Comparison of ENCODE assay signal across 8 mouse cellular contexts in the genomic region with DNA sequence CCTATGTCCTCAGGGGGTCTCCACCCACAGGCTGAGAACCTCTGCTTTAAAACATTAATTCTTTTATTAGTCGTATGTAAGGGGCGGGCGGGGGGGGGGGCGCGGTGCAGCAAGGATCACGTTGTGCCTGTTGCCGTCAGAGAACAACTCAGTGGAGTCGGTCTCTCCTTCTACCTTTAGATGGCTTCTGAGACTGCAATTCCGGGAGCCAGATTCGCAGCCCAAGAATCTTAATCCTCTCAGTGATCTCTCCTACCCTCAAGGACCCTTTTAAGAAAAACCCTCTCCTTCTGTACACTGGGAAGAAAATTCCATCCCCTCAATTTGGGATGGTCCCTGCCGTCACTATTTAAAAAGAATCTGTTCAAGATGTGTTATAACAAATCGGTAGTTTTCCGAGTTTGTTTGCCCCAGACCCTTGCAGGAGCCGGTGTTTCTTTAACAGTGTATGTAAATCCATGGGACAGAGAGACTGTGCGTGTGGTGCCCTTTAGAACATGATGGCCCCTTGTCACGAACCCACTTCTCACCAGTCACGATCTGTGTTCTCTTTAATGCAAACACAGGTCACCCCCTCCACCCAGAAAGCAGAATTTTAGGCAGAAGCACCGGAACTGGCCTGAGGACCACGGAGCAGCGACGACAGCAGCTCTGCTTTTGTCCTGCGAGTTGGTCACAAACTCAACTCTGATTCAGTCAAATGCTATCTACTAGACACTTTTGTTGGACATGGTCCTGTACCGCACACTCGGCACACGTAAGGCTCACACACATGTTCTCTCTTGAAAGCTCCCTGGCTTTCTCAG. TPM values are rescaled to one million over a fixed set of nuclear protein-coding genes. Genes with fewer than 3 reads are reported as not detected.
DNase-seq lines count a peak whose midpoint lies in the region; ATAC-seq lines count a peak whose summit lies in the region.

No protein-coding gene starts in this region.

- H3K27ac ChIP-seq in neural tube, embryonic 11.5 days (ENCODE audit: low read depth, low read length): no peak overlapping the region
- H3K27ac ChIP-seq in limb, embryonic 13.5 days: no peak overlapping the region
- H3K27ac ChIP-seq in stomach, embryonic 16.5 days (ENCODE audit: low read length): no peak overlapping the region

- H3K9me3 ChIP-seq in neural tube, embryonic 11.5 days (ENCODE audit: control insufficient read depth, low read length): no peaks in the 10 kb centered on the region
- no peaks in the 10 kb centered on the region for H3K9me3 ChIP-seq in limb, embryonic 13.5 days
- no peaks in the 10 kb centered on the region for H3K9me3 ChIP-seq in stomach, embryonic 16.5 days (replicated peaks; ENCODE audit: control insufficient read depth, low read length)

- peak; percentile 10; the same call in 1 of the 2 replicates for ATAC-seq in neural tube, embryonic 11.5 days (ENCODE audit: insufficient read depth, low FRiP score, low TSS enrichment)
- ATAC-seq in limb, embryonic 13.5 days (ENCODE audit: low FRiP score, low read depth): no peak
- ATAC-seq in stomach, embryonic 16.5 days (ENCODE audit: insufficient read depth, low FRiP score): no peak
- ATAC-seq in monocyte, adult 5-6 weeks (replicated peaks; ENCODE audit: insufficient number of reproducible peaks, low FRiP score, low TSS enrichment, poor library complexity, severe bottlenecking): no peak

- no peaks in the 10 kb centered on the region for H3K36me3 ChIP-seq in neural tube, embryonic 11.5 days (ENCODE audit: control insufficient read depth, insufficient read depth, low read length)
- no peaks in the 10 kb centered on the region; the same call in 1 of the 2 replicates for H3K36me3 ChIP-seq in limb, embryonic 13.5 days
- H3K36me3 ChIP-seq in stomach, embryonic 16.5 days (ENCODE audit: control insufficient read depth, insufficient read depth, low read length): no peaks in the 10 kb centered on the region

- peak overlapping the region; percentile 88 for H3K4me2 ChIP-seq in neural tube, embryonic 11.5 days (ENCODE audit: low read depth)
- peak overlapping the region; percentile 86 for H3K4me2 ChIP-seq in limb, embryonic 13.5 days (replicated peaks)
- peak overlapping the region; percentile 96 for H3K4me2 ChIP-seq in stomach, embryonic 16.5 days (ENCODE audit: low read depth, low read length)

- H3K9ac ChIP-seq in neural tube, embryonic 11.5 days (ENCODE audit: low read length): no peak overlapping the region; the same call in 1 of the 2 replicates
- peak overlapping the region; percentile 70 for H3K9ac ChIP-seq in limb, embryonic 13.5 days
- peak overlapping the region; percentile 79 for H3K9ac ChIP-seq in stomach, embryonic 16.5 days (ENCODE audit: low read length)

- peak; percentile 19 for DNase-seq in adrenal gland, postnatal 14 days
- DNase-seq in adrenal gland, postnatal 4 days (ENCODE audit: low spot score in 2 of 2): no peak
- no peak for DNase-seq in neural tube, embryonic 11.5 days (ENCODE audit: low spot score)
- no peak for DNase-seq in neural tube, embryonic 10.5 days (ENCODE audit: extremely low spot score, low spot score)
- no peak for DNase-seq in gastrocnemius, postnatal 4 days (ENCODE audit: low spot score in 2 of 2)

- peaks cover 2% of the 10 kb centered on the region; the same call in 1 of the 2 replicates for H3K4me1 ChIP-seq in neural tube, embryonic 11.5 days (ENCODE audit: control insufficient read depth, insufficient read depth, low read length)
- peaks cover 19% of the 10 kb centered on the region for H3K4me1 ChIP-seq in limb, embryonic 13.5 days
- H3K4me1 ChIP-seq in stomach, embryonic 16.5 days (ENCODE audit: control insufficient read depth, insufficient read depth, low read length): peaks cover 13% of the 10 kb centered on the region

- H3K4me3 ChIP-seq in neural tube, embryonic 11.5 days (ENCODE audit: low read depth, low read length): peak overlapping the region; percentile 60
- peak overlapping the region; percentile 65 for H3K4me3 ChIP-seq in limb, embryonic 13.5 days
- H3K4me3 ChIP-seq in stomach, embryonic 16.5 days (replicated peaks; ENCODE audit: low read length): peak overlapping the region; percentile 69

- WGBS in neural tube, embryonic 11.5 days: 2% methylated on average over 25 of the region's 25 CpGs
- 2% methylated on average over 25 of the region's 25 CpGs for WGBS in limb, embryonic 13.5 days
- 4% methylated on average over 25 of the region's 25 CpGs for WGBS in stomach, embryonic 16.5 days

- peaks cover 16% of the 10 kb centered on the region for H3K27me3 ChIP-seq in neural tube, embryonic 11.5 days (ENCODE audit: control insufficient read depth, insufficient read depth, low read length)
- peaks cover 34% of the 10 kb centered on the region for H3K27me3 ChIP-seq in limb, embryonic 13.5 days
- H3K27me3 ChIP-seq in stomach, embryonic 16.5 days (ENCODE audit: control insufficient read depth, insufficient read depth, low read length): peaks cover 14% of the 10 kb centered on the region; the same call in 1 of the 2 replicates

RNA-seq across cellular contexts. Expression of gene Cpm, which starts 0.7 kb away (rescaled TPM):
- 23.7 and 28.6 TPM in 2 replicates for total RNA-seq in adrenal gland, postnatal 14 days (2021)
- 10 to 100 TPM; 24.4 to 25.3 TPM for total RNA-seq in adrenal gland, postnatal 4 days (2021)
- 18.4 and 21.1 TPM in 2 replicates for polyA plus RNA-seq in neural tube, embryonic 11.5 days (2014; fragmentation: Nextera tagmentation; extraction: Ambion mirVana)
- polyA plus RNA-seq in limb, embryonic 13.5 days (2015; fragmentation: Nextera tagmentation; extraction: Ambion mirVana): 40.5 and 42.8 TPM in 2 replicates
- 74.0 and 88.1 TPM in 2 replicates for polyA plus RNA-seq in stomach, embryonic 16.5 days (2015; fragmentation: Nextera tagmentation; extraction: Ambion mirVana)
- 10 to 100 TPM; 13.2 to 14.0 TPM for total RNA-seq in gastrocnemius, postnatal 4 days (2021)
- total RNA-seq in monocyte, adult 5-6 weeks (2017): 2.1 to 7.3 TPM (median 4.2 TPM) in 3 replicates
